Mouse (Mus musculus) yolk sac, embryonic 10.5 days (tissue): ENCODE data around the gene Tnip1.

Source experiments
- DNase-seq: peaks from one replicate; pipeline ENCODE4 v3.0.0-alpha.2; 2017; ENCODE audit warnings: low spot score

Tnip1 gene

DNA sequence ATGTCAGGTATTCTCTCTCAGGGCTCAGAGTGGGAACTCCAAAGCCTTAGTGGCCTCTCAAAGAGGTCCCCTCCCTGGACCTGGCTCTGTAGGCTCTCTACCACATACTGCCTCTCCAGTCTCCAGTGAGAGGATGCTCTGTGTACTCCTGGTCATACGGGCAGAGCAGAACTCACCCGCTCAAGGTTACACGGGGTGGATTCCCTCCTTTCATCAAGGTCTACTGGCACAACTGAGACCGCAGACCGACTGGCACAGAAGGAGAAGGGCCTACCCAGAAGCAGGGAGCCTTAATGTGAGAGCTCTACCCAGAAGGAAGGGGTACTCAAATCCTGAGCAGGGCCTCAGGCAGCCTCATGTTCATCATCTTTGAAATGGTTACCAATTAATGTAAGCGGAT, 30.2 kb downstream of the Tnip1 start:
- no peak for DNase-seq

DNA sequence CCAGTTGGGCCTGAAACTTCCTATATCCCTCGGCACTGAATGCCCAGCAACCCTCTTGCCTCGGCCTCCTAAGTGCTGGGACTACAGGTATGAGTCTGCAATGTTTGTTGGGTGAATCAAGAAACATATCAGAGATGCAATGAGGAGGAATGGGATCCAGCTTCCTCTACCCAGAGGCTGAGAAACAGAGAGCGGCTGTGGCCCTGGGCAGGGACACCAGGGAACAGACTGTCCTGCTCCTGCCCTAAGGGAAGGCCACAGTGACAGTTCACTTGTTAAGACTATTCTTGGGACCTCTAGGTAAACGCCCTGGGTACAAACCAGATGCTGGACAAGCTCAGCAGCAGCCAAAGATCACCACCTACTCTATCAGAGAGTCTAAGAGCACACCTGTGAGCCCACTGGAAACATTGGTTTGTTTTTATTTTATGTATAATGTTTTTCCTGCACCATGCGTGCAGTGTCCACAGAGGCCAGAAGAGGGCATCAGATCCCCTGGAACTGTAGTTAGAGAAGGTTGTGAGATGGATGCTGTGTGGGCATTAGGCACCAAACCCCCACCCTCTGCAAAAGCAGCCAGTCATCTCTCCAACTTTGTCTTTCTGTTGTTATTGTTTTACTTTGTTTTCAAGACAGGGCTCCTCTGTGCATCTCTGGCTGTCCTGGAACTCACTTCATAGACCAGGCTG, 31.2 kb downstream of the Tnip1 start:
- DNase-seq, result no peak

DNA sequence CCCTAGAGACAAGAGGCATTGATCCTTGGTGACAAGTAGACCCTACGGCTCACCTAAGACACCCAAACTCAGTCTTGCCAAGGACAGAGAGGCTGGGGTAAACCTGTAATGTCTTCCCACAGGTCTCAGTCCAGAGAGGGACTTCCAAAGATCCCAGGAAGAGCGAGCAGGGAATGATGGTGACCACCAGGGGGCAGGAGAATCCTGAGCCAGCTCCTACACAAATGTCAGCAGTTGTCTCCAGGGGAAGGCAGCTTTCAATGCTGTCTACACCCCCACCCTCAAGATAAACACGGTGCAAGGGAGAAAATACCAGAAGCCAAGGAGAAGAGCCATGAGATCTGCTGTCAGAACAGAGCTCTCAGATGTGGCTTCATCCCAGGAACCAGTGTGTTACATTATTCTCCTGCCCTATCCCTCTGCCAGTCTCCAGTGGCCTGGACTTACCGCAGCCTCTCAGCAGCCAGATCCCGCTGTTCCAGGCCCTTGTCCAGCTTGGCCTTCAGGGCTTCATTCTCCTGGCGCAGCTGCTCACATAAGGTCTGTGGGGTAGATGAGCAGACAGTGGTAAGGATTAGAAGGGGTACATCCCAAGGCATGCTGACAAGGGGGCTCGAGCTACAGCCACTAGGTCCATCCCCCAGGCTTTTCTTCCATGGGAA, 32.3 kb downstream of the Tnip1 start:
- peak; percentile 53 for DNase-seq

DNA sequence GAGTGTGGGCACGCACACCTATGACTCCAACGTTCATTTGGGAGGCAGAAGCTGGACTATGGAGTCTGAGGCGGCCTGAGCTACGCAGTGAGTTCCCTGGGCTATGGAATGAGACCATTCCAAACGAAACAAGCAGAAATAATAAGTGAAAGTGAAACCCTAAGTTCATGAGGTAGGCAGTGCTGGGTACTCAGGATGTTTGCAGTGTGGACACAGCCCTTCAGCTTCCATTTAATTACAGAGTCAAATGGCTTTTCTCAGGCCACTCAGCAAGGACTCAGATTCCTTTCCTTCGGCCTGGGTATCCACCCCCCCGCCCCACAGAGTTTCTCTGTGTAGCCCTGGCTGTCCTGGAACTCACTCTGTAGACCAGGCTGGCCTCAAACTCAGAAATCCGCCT, 33.0 kb downstream of the Tnip1 start:
- no peak for DNase-seq

DNA sequence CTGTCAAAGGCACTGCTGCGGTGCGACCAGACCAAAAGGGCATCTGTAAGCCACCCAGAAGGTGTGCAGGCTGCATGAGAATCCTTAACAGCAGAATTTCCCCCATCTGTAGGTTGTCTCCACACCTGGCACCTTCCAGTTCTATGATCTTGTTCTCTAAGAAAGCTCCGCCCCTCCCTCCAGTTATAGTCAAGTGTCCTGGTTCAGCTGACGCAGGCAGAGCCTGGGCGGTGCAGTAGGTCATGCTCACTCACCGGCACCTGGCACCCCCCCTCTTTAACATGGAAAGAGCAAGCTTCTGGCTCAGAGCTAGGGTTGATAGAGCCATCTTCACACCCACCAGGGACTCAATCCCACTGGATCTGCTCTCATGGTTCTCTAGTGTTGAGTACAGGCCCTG, 33.4 kb downstream of the Tnip1 start:
- DNase-seq, result no peak

DNA sequence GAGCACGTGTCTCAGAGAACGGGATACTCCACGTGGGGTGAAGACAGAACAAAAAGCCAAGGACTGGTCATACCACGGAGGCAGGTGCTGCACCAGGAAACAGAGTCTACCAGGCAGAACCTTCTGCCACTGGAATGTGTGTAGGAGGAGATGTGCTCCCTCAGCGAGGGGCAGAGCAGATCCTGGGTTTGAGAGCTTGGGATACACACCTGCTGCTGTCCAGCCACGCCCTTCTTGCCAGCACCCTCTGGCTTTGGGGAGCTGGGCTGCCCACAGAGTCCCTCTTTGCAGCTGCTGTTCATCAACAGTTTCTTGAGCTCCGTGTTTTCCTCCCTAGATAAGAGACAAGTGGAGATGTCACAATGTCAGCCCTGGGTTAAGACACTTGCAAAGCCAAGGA, 33.8 kb downstream of the Tnip1 start:
- no peak for DNase-seq

DNA sequence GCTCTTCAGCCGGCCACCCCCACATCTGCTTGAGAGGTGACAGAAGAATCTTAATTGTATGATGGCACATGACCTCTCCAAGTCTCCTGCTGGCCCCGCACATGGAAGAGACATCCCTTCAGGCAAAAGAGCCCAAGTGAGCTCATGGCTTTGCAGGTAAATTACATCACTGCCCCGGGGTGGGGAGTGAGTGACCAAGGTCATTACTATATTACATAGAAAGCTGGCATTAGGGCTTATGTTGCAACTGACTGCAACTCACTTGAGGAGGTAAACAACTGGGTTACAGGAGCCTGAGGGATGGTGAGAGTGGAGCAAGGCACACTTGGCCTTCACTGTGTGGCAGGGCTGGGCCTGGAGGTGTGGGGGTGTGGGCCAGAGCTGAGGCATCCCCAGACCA, 34.5 kb downstream of the Tnip1 start:
- DNase-seq, result no peak

DNA sequence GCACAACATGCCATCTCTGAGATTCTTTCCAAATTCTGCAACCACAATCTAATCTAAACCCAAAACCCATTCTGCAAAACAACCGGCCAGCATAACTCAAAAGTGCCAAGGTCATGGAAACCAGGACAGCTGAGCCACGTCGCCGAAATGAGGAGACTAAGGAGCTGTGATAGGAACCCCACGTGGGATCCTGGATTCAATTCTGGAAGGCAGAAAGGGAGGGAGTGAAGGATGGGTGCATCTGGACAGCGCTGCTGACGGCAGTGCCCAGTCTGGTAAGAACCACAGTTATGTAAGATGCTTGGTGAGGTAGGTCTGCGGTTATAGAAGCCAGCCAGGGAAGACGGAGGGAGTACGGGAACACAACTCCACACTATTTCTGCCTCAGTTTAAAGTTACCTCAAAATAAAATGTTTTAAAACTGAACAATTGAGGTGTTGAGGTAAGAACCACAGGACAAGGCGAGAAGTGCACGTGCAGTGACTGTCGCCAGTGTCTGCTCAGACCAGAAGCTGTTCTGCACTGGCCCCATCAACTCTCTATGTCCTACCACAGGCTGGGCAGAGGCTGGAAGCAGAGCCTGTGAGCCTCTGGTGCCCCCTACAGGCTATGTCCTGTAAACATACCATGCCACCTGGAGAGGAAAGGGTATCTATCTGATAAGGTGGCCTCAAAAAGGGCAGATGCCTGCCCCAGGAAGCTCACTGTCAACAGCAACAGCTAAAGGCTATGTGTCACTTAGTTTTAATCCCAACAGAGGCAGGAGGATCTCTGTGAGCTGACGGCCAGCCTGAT, 35.2 kb downstream of the Tnip1 start:
- DNase-seq, result no peak

DNA sequence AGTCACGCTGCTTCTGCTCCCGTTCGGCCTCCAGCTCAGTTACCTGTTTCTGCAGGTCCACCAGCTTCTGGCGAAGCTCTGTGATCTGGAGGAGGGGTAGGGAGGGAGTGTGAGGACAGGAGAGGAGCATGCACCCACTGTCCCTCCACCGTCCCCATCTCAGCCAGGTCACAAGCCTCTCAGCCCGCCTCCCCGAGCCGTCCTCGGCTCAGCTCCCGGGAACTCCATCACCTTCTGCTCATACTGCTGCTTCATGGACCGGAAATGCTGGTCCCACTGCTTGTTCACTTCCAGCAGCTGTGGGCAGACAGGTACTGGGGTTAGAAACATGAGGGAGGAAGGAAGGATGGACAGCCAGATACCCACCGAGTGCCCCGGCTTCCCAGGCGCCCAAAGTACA, 38.6 kb downstream of the Tnip1 start:
- DNase-seq, result no peak

DNA sequence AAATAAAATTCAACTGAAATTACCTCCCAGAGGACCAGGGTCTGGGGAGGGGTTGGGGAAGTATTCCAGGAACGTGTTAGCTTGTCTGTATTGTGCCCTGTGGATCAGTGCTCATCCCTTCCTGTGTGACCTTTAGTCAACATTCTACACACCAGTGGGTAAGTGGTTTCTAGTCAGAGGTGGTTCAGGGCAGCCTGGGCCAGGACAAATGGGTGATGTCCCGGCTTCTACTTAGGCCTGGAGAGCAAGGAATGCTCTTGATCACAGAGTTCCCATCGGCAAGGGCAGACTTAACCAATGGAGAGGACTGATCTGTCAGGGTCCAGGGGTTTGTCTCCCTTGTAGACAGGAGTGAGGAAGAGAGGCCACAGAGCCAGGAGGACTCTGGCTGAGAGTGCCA, 40.2 kb downstream of the Tnip1 start:
- DNase-seq, result no peak

DNA sequence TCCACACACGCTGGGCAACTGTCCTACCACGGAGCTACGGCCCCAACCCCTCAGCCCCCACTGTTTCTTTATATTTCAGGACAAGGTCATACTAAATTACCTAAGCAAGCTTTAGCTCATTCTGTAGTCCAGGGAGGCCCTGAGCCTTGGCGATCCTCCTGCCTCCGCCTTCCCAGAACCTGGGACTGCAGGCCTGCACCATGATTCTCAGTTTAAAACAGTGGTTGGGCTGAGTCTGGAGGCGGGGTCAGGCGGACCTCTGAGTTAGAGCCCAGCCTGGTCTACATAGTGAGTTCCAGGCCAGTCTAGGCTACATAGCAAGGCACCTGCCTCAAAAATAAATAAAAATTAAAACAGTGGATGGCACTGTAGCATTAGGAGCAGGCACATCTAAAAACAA, 40.9 kb downstream of the Tnip1 start:
- peak; percentile 59 for DNase-seq

DNA sequence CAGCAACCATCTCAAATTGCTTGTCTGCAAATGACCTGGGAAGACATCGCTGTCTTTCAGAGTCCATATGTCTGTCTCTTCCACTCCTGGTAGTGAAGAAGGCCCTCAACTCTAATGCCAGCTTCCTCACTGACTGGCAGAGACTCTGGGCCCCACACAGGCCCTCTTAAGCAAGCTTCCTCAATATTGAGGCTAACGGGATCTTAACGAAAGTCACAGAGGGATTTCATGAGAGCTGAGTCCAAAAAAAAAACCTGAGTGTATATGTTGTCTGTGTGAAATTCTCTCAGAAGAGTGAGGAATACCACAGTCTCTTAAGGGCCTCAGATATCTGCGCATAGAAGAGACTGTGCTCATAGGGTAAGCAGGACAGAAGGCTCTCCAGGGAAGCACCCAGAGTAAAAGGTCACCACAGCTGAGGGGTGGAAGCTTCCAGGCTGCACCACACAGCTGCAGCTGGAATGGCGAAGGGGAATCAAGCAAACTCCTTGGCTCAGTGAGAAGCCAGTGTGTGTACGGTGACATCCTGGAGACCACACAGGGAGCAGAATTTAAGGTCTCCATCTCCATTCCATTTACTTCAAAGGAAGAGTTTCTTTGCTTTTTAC, 41.6 kb downstream of the Tnip1 start:
- no peak for DNase-seq

DNA sequence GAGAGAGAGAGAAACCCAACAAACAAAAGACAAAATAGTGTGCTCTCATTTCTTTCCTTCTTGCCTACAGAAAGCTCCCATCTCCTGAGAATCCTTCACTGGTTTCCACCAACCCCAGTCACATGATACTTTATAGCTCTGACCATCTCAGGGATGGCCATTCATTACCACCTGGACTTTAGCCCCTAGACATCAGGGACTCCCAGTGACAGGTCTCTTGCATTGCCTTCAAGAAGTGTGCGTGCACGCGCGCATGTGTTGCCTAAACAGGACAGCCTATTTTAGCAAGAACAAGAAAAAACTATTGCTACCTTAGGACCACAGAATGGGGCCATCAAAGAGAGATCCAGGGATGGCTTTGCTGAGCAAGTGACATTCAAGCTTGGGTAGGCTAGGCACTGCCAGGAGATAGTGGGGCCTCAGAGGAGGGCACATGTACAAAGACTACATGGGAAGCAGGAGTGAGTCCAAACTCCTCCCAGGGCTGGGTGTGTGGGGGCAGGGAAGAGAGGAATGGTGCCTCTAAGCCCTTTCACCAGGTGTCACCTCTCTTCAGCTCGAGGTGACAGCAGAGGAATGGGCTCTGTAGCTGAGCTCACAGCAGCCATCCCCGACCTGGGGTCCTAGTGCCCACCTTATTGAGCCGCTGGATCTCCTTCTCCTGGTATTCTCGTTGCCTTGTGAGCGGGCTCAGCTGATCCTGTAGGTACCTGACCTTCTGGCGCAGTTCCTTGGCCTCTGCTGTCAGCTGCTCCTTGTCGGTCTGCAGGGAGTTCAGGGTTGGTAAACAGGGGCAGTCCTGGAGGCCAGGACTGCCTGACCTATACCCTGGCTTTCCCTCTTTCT, 42.4 kb downstream of the Tnip1 start:
- peak; percentile 83 for DNase-seq

DNA sequence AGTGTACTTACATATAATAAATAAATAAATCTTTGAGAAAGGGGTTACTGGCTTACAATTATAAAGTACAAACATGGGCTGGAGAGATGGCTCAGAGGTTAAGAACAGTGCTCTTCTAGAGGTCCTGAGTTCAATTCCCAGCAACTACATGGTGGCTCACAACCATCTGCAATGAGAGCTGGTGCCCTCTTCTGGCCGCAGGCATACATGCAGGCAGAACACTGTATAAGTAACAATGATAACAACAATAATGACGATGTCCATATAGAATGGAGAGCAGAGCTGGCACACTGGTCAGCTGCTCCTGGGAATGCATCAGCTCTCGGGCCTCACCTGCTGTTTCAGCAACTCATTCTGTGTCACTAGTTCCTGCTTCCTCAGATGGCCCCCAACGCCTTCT, 44.4 kb downstream of the Tnip1 start:
- no peak for DNase-seq

DNA sequence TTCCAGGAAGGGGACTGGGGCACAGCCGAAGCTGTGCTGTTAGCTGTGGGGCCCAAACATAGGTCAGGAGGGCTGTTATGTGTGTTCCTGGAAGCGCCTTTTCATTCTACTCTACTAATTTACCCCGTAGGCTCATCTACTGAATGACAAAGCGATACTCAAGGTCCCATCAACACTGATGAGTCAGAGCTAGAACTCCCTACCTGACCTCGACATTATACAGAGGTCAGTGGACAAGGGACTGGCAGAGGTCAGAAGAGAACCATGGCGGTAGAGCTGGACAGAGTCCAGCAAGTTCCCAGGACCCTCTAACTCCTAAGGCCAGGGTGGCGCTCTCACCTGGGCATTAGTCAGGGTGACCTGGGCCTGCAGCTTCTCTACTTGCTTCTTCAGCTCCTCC, 45.3 kb downstream of the Tnip1 start:
- DNase-seq, result no peak

DNA sequence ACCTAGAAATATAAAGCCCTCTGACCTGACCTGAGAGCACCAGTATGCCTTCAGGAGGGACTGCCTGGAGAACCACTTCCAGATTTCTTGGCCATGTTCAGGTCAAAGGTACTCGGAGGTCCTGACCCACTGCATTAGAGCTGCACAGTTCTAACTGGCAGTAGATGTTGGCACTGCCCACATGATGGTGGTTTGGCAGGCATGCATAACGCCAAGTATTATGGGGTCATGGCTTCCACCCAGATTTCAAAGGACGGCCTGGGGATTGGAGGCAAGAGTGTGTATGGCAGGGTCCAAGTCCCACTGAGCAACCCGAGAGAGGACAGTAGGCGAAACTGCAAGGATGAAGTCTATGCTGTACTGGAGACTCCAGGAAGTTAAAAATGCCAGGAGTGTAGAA, 48.9 kb downstream of the Tnip1 start:
- DNase-seq, result no peak

DNA sequence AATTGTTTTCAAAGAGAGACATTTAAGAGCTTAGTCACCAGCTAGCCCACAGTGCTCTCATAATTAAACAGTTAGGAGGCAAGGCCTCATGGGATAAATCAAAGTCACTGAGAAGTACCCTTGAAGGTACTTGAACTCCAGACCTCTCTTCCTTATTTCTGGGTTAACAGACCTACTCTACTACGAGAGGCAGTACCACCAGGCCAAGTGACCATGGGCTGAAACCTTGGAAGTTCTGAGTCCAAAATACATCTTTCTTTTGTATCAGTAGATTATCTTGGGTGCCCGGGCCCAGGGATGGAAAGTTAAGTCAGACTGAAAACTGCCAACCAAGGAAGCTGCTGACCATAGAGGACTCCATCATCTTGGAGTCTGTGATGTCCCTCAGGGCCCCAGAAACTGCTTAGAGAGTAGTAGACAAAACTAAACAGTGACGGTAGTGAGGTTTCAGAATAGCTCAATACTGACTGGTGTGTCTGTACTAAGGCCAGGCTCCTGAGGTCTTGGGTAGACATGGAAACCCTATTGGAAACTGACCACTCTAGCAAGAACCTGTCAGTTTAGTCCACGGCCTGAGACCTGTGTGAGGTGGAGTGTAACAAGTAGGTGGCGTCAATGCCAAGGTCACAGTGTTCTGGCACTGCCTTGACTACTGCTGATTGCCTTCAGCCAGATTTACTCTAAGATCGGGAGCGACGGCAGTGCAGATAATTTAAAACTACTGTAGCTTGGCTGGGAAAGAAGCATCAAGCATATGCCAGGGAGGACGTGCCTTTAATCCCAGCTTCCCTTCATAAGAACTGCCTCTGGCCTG, 50.0 kb downstream of the Tnip1 start:
- DNase-seq, result no peak

DNA sequence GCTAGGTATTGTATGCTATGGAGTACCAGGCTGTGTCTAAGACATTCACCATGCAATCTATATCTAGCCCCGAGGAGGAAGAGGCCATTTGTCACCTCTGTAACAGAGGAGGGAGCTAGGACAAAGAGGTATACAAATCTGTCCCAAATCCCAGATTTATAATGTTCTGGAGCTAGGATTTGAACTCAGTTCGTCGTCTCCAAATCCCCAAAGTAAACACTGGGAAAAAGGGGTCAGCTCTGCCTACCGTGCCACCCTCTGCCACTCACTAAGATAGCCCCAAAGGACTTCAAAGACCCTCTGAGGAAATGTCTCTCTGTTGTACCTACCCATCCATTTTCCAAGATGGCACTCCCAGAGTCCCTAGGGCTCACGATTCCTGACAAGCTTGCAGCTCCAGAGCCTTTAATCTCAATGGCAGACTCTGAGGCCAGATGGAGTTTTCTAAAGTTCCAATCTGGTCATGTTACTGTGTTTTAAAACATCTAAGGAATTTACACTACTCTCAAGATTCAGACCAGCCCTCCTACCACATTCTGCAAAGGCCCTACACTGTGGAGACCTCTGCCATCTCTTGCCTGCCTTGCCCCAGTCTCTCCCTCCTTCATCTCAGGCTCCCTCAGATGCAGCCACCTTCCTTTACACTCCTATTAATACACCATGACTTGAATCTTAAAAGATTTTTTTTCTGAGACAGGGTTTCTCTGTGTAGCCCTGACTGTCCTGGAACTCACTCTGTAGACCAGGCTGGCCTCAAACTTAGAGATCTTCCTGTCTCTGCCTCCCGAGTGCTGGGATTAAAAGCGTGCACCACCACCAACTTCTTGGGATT, 50.8 kb downstream of the Tnip1 start:
- no peak for DNase-seq

DNA sequence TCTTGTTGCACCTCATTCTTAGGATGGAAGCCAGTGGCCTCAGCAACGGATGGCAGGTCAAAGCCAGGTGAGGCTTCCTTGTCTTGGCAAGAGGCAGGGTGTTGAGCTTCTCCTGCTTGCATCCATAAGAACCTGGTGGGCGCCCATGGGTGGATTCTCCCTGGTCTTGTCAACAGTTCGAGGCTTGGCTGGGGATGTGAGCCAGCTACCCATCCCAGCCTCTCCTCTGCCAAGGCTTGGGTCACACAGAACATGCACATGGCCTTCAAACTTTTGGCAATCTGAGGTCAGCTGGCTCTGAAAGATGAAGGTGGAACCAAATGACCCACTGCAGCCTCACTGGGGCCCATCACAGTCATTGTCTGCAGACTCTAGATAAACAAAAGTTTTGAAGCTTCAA, 51.5 kb downstream of the Tnip1 start:
- DNase-seq, result no peak

DNA sequence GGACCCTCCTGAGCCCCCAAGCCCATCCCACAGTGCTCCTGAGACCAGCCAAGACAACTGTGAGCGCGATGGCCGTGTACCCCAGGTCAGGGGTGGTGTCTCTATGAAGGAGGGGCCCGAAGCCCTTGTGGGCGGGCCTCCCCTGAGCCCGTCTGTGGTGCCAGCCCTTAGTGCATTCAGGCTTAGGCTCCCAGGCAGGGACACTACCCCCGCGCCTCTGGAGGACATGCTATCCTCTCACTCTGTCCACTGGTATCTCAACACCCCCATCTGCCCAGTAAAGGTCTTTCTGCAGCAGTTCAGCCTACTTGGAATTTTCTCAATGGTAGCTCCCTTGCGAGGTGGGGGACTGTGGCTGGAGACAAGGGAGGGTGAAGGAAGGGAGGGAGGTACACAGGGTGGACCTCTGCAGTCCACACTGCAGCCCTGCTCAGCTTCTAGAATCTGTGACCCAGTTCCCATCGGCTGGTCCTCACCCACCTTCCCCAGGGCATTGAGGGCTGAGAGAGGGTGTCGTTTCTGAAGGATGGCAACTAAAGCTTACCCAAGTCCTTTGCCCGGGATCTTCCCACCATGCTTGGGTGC, 52.5 kb downstream of the Tnip1 start:
- no peak for DNase-seq
